Mouse (Mus musculus) urinary bladder, postnatal 36 days (tissue): ENCODE data around the gene Zfp94.
A peak's percentile ranks its signal among the peaks of the same experiment; 100 is the strongest.
"Not testable (repeated sequence)": the region's sequence is repeated elsewhere in the genome, so short reads cannot be mapped to it uniquely, and the experiment has no call there.

ENCODE experiments used
- DNase-seq, 2 experiments: peaks; one replicate each; pipeline ENCODE4 v3.0.0; 2022; ENCODE audit warnings: low spot score in 2 of 2, mixed read lengths in 1 of 2

Gene Zfp94

GRCm38 (mm10) chr7:24278771-24279170 lies 37.7 kb downstream of the Zfp94 start:
- DNase-seq: not testable (repeated sequence)

- DNase-seq: no peak
Observed at GRCm38 (mm10) chr7:24274456-24274855, 42.0 kb downstream of the Zfp94 start.

DNA sequence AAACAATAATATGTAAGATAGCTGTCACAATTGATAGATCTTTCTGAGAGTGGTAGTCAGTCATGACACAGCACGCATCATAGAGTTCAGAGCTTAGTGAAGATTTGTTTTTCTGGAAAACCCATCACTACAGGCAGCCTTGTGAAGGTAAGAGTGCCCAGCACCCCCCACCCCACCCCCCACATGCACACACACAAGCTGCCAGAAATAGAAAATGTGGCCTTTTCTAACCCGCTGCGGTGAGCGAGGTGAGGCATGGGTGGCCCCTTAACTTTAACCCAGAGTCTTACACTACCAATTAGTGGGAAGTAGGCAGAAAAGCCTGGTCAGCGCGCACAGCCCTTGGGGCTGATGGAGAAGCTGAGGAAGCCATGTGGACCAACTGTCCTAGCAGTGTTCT lies 45.3 kb downstream of the Zfp94 start:
- DNase-seq: no peak

DNA sequence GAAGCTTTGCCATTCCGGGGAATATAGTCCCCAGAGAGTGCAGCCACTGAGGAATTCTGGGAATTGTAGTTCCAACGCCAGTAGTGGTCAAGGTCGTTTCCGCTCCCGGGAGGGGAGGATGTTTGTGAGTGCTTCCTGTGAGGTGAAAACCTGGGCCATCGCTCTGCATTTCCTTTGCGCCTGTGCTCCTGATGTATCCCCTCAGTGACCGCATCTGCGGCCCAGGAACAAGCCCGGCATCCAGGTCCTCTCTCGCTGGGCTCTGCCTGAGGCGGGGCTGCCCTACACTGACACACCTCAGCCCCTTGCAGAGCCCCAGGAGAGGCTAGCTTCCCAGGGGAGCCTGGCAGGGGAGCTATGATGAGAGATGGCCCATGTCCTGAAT lies 46.2 kb downstream of the Zfp94 start, which contains the start of gene Zfp93:
Gene Zfp93 (plus strand): TSS at position 133 of the 385 bp plus-strand sequence.
- DNase-seq: peak; percentile 64 to 73

DNA sequence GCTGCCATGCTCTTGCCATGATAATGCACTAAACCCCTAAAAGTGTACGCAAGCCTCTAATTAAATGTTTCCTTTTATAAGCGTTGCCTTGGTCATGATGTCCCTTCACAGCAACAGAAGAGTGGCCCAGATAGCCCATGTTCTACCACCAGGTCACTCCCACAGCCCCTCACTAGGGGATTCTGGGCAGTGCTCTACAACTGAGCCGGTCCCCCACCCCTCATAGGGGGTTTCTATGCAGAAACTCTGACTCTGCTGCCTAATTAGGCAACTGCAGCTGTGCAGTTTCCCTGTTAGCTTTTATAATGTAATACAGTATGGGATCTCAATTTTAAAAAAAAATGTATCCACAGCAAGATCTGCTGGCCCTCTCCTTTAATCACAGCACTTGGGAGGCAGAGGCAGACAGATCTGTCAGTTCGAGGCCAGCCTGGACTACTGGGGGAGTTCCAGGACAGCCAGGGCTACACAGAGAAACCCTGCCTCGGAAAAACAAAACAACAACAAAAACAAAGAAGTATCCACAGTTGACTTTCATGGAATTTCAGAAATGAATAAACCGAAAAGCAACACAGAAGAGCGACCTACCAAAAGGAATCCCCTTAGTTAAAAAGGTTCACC lies 46.7 kb downstream of the Zfp94 start:
- no peak for DNase-seq

DNA sequence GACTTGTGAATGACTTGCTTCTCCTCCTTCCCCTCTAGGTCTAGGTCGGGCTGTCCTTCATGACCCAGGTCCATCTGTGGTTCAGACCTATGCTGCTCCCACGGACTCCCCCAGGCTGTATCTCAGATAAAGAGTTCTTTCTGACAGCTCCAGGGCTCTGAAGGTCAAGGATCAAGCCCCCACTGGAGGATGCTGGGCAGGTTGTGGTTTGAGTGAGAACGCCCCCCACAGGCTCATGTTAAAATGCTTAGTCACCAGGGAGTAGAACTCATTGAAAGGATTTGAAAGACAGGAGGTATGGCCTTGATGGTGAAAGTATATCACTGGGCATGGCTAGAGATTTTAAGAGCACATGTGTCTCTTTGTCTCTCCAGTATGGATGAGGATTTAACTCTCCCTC lies 47.2 kb downstream of the Zfp94 start:
- DNase-seq: no peak

DNA sequence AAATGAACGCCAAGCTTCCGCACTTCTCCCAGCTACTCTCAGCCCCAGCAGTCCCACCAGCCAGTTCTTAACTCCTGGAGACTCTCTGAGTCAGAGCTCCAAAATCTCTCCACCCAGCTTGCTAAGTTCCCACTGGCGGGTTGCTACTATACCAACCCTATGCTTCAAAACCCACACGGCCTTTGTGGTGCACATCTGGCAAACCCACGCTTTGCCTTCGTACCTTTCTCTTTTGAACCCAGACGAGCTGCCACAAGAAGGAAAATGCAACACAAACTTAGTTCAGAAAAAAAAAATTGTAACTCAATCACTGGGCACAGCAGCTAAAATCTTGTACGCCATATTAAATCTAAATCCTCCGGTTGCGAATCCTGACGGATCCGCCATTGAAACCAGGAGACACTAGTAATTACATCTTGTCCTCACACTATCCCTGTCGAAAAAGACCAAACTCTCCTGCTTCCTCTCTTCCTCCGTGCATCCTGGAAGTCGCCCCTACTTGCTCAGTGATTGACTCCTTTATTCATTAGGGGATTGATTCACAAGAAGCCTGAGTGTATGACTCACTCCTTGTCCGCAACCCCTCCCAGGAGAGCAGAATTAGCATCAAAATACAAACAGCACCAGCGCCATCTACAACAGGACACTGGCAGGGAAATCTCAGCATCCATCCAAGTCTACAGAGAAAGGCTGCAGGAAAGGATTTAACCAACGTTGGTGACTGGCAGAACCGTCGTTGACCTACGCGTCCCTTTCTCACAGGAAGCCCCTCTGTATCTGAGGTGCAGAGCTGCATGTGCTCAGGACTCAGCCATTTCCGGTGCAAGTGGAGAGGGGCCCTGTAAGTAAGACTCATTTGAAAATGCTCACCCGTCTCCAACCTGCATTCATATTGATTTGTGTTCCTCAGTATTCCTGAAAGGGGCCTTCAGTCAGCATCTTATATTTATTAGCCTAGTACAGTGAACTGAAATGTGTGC lies 48.0 kb downstream of the Zfp94 start:
- no peak for DNase-seq

DNA sequence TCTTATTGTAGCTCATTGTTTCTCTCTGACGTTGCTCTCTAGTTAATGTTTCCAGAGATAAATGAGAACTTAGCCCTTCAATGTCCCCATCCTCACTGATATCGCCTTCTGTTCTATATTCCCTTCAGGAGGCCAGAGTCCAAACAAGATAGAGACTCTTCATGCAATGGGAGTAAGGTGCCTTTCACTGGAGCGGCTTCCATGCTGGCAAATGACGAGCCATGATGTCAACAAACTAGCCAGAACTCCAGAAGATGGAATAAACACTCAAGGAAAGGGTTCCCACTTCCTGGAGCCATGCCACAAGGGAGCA lies 56.5 kb downstream of the Zfp94 start:
- no peak for DNase-seq

- DNase-seq: no peak
Observed at GRCm38 (mm10) chr7:24259306-24259999, 57.0 kb downstream of the Zfp94 start.

DNA sequence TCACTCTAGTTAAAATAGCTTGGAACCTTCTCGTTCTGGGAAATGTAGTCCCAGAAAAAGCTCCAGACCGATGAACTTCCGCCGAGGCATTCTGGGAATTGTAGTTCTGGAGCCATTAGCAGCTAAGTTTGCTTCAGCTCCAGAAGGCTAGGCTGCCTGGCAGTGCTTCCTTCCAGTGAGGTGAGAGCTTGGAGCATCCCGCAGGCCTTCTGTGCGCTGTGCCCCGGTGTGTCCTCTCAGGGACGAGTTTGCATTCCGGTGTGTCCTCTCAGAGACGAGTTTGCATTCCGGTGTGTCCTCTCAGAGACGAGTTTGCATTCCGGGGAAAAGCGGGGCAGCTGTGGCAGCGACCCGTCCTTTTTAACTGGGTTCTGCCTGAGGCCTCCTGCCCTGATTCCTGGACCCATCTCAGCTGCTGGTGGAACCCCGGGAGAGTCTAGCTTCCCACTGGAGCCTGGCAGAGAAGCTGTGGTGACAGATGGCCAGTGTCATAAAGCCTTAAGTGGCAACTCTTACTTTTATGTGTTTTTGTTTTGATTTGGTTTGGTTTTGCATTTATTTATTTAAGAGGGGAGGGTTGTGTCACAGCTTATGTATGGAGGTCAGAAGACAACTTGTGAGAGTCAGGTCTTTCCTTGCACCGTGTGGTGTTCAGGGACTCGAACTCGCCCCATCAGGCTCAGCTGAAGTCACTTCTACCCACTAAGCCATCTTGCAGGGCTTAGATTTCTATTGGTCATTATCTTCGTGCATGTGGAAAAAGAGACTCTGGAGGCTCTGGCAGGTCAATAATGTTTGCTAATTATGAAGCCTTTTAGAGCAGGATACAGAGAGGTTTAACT lies 61.6 kb downstream of the Zfp94 start, which contains the start of gene Zfp108:
Gene Zfp108 (plus strand): TSS at position 162 of the 842 bp plus-strand sequence.
- peak; percentile 80 to 85 for DNase-seq

GRCm38 (mm10) chr7:24253779-24254615 lies 62.5 kb downstream of the Zfp94 start:
- peak in 1 of 2 experiments; percentile 1 for DNase-seq
